Mouse (Mus musculus): ENCODE results near the gene Olfr487. TPM values are rescaled to one million over a fixed set of nuclear protein-coding genes. Genes with fewer than 3 reads are reported as not detected.
"Not testable (repeated sequence)": the region's sequence is repeated elsewhere in the genome, so short reads cannot be mapped to it uniquely, and the experiment has no call there.

Olfr487 gene
- polyA plus RNA-seq (2012; rRNA removed), result not detected in 2 replicates

GRCm38 (mm10) chr7:108214536-108214935 is at the start of gene Olfr487:
TSS of gene Olfr487 (minus strand) at chr7:108214636.
- not testable (repeated sequence) for DNase-seq (ENCODE audit: extremely low spot score in 1 of 2, low spot score in 1 of 2)

- no peak for DNase-seq (ENCODE audit: extremely low spot score in 1 of 2, low spot score in 1 of 2)
Observed at GRCm38 (mm10) chr7:108258247-108258646, 43.8 kb upstream of the Olfr487 start, which contains the start of gene Olfr488. TSS of gene Olfr488 (minus strand) at chr7:108258347.

- no peak for DNase-seq (ENCODE audit: extremely low spot score in 1 of 2, low spot score in 1 of 2)
Observed at GRCm38 (mm10) chr7:108233551-108233950, 19.1 kb upstream of the Olfr487 start.

GRCm38 (mm10) chr7:108196938-108197337 is 17.5 kb downstream of the Olfr487 start:
- no peak for DNase-seq (ENCODE audit: extremely low spot score in 1 of 2, low spot score in 1 of 2)

- not testable (repeated sequence) for DNase-seq (ENCODE audit: extremely low spot score in 1 of 2, low spot score in 1 of 2)
Observed at GRCm38 (mm10) chr7:108196337-108196736, 18.1 kb downstream of the Olfr487 start.

GRCm38 (mm10) chr7:108192714-108193113 is 21.7 kb downstream of the Olfr487 start:
- DNase-seq (ENCODE audit: extremely low spot score in 1 of 2, low spot score in 1 of 2), result not testable (repeated sequence)

- not testable (repeated sequence) for DNase-seq (ENCODE audit: extremely low spot score in 1 of 2, low spot score in 1 of 2)
Observed at GRCm38 (mm10) chr7:108191196-108191595, 23.2 kb downstream of the Olfr487 start.

- DNase-seq (ENCODE audit: extremely low spot score in 1 of 2, low spot score in 1 of 2), result not testable (repeated sequence)
Observed at GRCm38 (mm10) chr7:108185237-108185636, 29.2 kb downstream of the Olfr487 start.

GRCm38 (mm10) chr7:108184401-108184800 is 30.0 kb downstream of the Olfr487 start:
- not testable (repeated sequence) for DNase-seq (ENCODE audit: extremely low spot score in 1 of 2, low spot score in 1 of 2)

- not testable (repeated sequence) for DNase-seq (ENCODE audit: extremely low spot score in 1 of 2, low spot score in 1 of 2)
Observed at GRCm38 (mm10) chr7:108172642-108173041, 41.8 kb downstream of the Olfr487 start, which contains the start of gene Olfr486. TSS of gene Olfr486 (minus strand) at chr7:108172742.

- no peak for DNase-seq (ENCODE audit: extremely low spot score in 1 of 2, low spot score in 1 of 2)
Observed at GRCm38 (mm10) chr7:108159771-108160170, 54.7 kb downstream of the Olfr487 start, which contains the start of gene Olfr485. TSS of gene Olfr485 (minus strand) at chr7:108159871.

Other genes with a start within 250 kb of the Olfr487 start
- not detected in 2 replicates for gene Olfr476, start 249.8 kb downstream of the Olfr487 start, polyA plus RNA-seq (2012; rRNA removed)
- not detected in 2 replicates for gene Olfr477, start 227.9 kb downstream of the Olfr487 start, polyA plus RNA-seq (2012; rRNA removed)
- not detected in 2 replicates for gene Olfr478, start 180.6 kb downstream of the Olfr487 start, polyA plus RNA-seq (2012; rRNA removed)
- gene Olfr479, start 163.9 kb downstream of the Olfr487 start, polyA plus RNA-seq (2012; rRNA removed), result not detected in 2 replicates
- not detected in 2 replicates for gene Olfr480, start 147.3 kb downstream of the Olfr487 start, polyA plus RNA-seq (2012; rRNA removed)
- not detected in 2 replicates for gene Olfr481, start 134.8 kb downstream of the Olfr487 start, polyA plus RNA-seq (2012; rRNA removed)
- gene Olfr482, start 117.0 kb downstream of the Olfr487 start, polyA plus RNA-seq (2012; rRNA removed), result 0.04 TPM in 1 of 2 replicates, not detected in the other
- gene Olfr483, start 113.8 kb downstream of the Olfr487 start, polyA plus RNA-seq (2012; rRNA removed), result not detected in 2 replicates
- gene Olfr484, start 87.2 kb downstream of the Olfr487 start, polyA plus RNA-seq (2012; rRNA removed), result not detected in 2 replicates
- not detected in 2 replicates for gene Olfr485, start 54.8 kb downstream of the Olfr487 start, polyA plus RNA-seq (2012; rRNA removed)
- not detected in 2 replicates for gene Olfr486, start 41.9 kb downstream of the Olfr487 start, polyA plus RNA-seq (2012; rRNA removed)
- gene Olfr488, start 43.7 kb upstream of the Olfr487 start, polyA plus RNA-seq (2012; rRNA removed), result not detected in 2 replicates
- not detected in 2 replicates for gene Olfr490, start 74.3 kb upstream of the Olfr487 start, polyA plus RNA-seq (2012; rRNA removed)
- not detected in 2 replicates for gene Olfr491, start 98.8 kb upstream of the Olfr487 start, polyA plus RNA-seq (2012; rRNA removed)
- gene Olfr492, start 109.0 kb upstream of the Olfr487 start, polyA plus RNA-seq (2012; rRNA removed), result not detected in 2 replicates
- not detected in 2 replicates for gene Olfr493, start 132.3 kb upstream of the Olfr487 start, polyA plus RNA-seq (2012; rRNA removed)
- not detected in 2 replicates for gene Olfr494, start 150.7 kb upstream of the Olfr487 start, polyA plus RNA-seq (2012; rRNA removed)
- gene Olfr495, start 178.5 kb upstream of the Olfr487 start, polyA plus RNA-seq (2012; rRNA removed), result not detected in 2 replicates
- gene Olfr497, start 205.8 kb upstream of the Olfr487 start, polyA plus RNA-seq (2012; rRNA removed), result not detected in 2 replicates

Measured in frontal cortex, adult 2 months (tissue).